Mouse (Mus musculus): Measurements from ENCODE around the gene Insc.

- TF ChIP-seq CTCF (conservative IDR thresholded peaks at IDR 0.05 in 1 of 2, IDR thresholded peaks at IDR 0.05 in 1 of 2; ENCODE audit: low read depth in 2 of 2, low read length in 2 of 2) (no peak), POLR2A (IDR thresholded peaks at IDR 0.05; ENCODE audit: low read depth, low read length) (no peak), POLR2AphosphoS2 (IDR thresholded peaks at IDR 0.05; ENCODE audit: low read depth, low read length) (no peak), CHD2 (IDR thresholded peaks at IDR 0.05; ENCODE audit: low read length) (no peak)
Measured at GRCm38 (mm10) chr7:114792026-114792425, 48.5 kb downstream of the Insc start.

Measured in CH12.LX (cell line).